Mouse (Mus musculus) limb, embryonic 12.5 days (tissue): ENCODE measurements around the gene Cdk2ap1. TPM values are rescaled to one million over a fixed set of nuclear protein-coding genes. Genes with fewer than 3 reads are reported as not detected.
"Not testable (repeated sequence)": the region's sequence is repeated elsewhere in the genome, so short reads cannot be mapped to it uniquely, and the experiment has no call there.

Experiments
- ATAC-seq: fragments of 200-750 bp; cut with Nextera tagmentation; 2 replicates; pipeline ENCODE4 v1.8.0; 2017; ENCODE audit warnings: low read depth, moderate TSS enrichment; ENCODE audit not compliant: insufficient number of reproducible peaks, insufficient read depth, low FRiP score, low TSS enrichment
- H3K27ac ChIP-seq: fragments of 300-500 bp; sonication (generic); 2 replicates; pipeline ENCODE4 v1.5.1; 2016; ENCODE audit warnings: mild to moderate bottlenecking, moderate library complexity
- H3K27me3 ChIP-seq: fragments of 300-500 bp; sonication (generic); 2 replicates; pipeline ENCODE4 v1.6.1; 2016; ENCODE audit warnings: mild to moderate bottlenecking, moderate library complexity
- H3K36me3 ChIP-seq: fragments of 300-500 bp; sonication (generic); 2 replicates; pipeline ENCODE4 v1.6.1; 2016; ENCODE audit warnings: mild to moderate bottlenecking, moderate library complexity
- H3K4me1 ChIP-seq: fragments of 300-500 bp; sonication (generic); replicated peaks from 2 replicates; pipeline ENCODE4 v1.6.1; 2016
- H3K4me2 ChIP-seq: fragments of 300-500 bp; sonication (generic); 2 replicates; pipeline ENCODE4 v1.6.1; 2016; ENCODE audit warnings: mild to moderate bottlenecking, moderate library complexity
- H3K4me3 ChIP-seq: fragments of 300-500 bp; sonication (generic); replicated peaks from 2 replicates; pipeline ENCODE4 v1.5.1; 2016; ENCODE audit warnings: mild to moderate bottlenecking
- H3K9ac ChIP-seq: fragments of 300-500 bp; sonication (generic); replicated peaks from 2 replicates; pipeline ENCODE4 v1.6.1; 2016; ENCODE audit warnings: mild to moderate bottlenecking, moderate library complexity
- H3K9me3 ChIP-seq: fragments of 300-500 bp; sonication (generic); 2 replicates; pipeline ENCODE4 v1.6.1; 2016; ENCODE audit warnings: mild to moderate bottlenecking, moderate library complexity
- WGBS: fragments of 180-500 bp; shearing (Covaris S2); methylation state at CpG from one replicate; pipeline ENCODE4 v1.1.7; 2016; 5-methylcytosine and 5-hydroxymethylcytosine counted together
- polyA plus RNA-seq: library from polyadenylated mRNA; unstranded; fragments of >200 nt; fragmentation: Nextera tagmentation; extraction: Ambion mirVana; gene quantifications from 2 replicates; pipeline ENCODE4 v1.2.1, GENCODE M21; 2016

The Cdk2ap1 gene
- polyA plus RNA-seq, 1 experiment from 2014 or later: 218 TPM

DNA sequence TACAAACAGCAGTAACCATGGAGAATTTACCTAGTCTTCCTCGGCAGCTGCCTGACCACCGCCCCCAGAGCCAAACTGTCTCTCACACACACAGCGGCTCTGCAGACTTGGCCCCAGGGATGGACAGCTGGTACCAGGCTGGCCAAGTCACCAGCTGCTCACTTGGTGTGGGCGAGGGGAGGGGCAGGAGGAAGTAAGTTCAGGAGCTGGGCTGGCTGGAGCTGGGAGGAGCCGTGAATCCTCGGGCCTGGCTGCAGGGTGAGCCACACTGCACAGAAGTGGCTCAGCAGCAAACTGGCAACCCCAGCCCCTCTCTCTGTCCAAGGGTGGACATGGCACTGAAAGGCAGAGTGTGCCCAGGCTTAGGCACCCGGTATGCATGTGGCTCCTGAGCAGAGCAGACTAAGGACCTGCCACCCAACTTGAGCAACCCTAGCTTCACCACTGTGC, 11.7 kb downstream of the Cdk2ap1 start:
- H3K9me3 ChIP-seq: no peaks in the 10 kb centered on the region
- H3K36me3 ChIP-seq: peaks cover 45% of the 10 kb centered on the region
- peak overlapping the region; percentile 94 for H3K4me2 ChIP-seq
- no peaks in the 10 kb centered on the region for H3K27me3 ChIP-seq
- peak overlapping the region; percentile 98 for H3K4me3 ChIP-seq
- H3K9ac ChIP-seq: peak overlapping the region; percentile 100
- peaks cover 21% of the 10 kb centered on the region for H3K4me1 ChIP-seq
- ATAC-seq: peak; percentile 9; the same call in 1 of the 2 replicates
- WGBS: 28% methylated on average over 7 of the region's 7 CpGs
- H3K27ac ChIP-seq: peak overlapping the region; percentile 99

DNA sequence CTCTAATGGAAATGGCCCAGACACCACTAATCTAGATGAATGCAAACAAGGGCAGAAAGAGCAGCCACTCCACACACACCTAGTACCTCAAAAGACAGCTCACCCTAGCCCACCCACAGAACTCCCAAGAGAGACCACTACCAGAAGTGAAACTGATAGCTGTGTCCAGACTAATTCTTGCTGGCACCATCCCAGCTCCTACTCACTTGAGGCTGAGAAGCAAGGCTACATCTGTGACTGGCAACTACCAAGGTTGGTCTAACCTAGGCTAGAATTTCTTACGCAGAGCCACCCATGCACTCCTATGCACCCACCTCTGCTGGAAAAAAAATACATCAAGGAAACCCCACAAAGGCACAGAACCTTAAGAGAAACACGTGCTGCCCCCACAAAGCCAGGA, 12.5 kb downstream of the Cdk2ap1 start:
- no peak for ATAC-seq
- Histone ChIP-seq H3K4me1 (peaks cover 21% of the 10 kb centered on the region), H3K4me2 (peak overlapping the region; percentile 94), H3K9ac (peak overlapping the region; percentile 100; the same call in 1 of the 2 replicates), H3K36me3 (peaks cover 47% of the 10 kb centered on the region), H3K27ac (peak overlapping the region; percentile 99; the same call in 1 of the 2 replicates), H3K4me3 (0 out of 2 replicates have a peak overlapping the region, but pooled peaks have one; percentile 98), H3K9me3 (no peaks in the 10 kb centered on the region), H3K27me3 (no peaks in the 10 kb centered on the region)
- WGBS: 80% methylated on average over 2 of the region's 2 CpGs

DNA sequence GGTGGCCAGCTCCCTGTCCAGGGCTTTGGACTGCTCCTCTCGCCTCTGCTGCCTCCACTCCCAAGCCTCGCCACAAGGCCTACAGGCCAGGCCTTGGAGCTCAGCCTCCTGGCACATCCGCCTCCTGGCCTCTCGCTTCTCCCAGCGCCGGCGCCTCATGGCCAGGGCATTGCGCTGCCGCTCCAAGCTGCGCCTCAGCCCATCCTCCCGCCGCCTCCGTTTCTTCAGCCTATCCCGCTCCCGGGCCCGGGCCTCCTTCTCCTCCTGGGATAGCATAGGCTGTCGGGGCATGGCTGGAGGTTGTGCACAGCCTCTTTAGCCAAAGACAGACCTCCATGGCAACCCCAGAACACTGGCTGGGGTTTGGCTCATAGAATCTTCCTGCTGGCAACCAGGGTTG, 13.7 kb downstream of the Cdk2ap1 start:
- no peaks in the 10 kb centered on the region for H3K27me3 ChIP-seq
- H3K27ac ChIP-seq: no peak overlapping the region
- H3K4me3 ChIP-seq: no peak overlapping the region
- peaks cover 21% of the 10 kb centered on the region for H3K4me1 ChIP-seq
- ATAC-seq: no peak
- no peak overlapping the region for H3K4me2 ChIP-seq
- WGBS: 97% methylated on average over 17 of the region's 17 CpGs
- peaks cover 56% of the 10 kb centered on the region for H3K36me3 ChIP-seq
- no peak overlapping the region for H3K9ac ChIP-seq
- H3K9me3 ChIP-seq: no peaks in the 10 kb centered on the region

DNA sequence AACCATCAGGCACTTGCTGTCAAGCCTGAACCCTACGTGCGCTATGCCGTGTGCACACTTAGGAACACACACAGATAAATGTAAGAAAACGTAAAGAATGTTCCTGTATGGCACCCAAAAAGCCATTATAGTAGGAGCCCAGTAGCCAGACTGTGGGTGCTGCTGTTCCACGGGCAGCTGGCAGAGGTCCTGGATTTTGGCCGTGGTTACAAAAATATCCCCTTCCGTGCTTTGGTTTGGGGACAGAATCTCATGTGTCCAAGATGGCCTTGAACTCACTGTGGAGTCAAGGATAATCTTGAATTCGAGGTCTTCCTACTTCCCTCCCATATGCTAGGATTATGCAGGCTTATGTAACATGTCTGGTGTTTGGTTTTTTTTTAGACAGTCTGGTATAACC, 20.0 kb downstream of the Cdk2ap1 start:
- H3K4me2 ChIP-seq: no peak overlapping the region
- peaks cover 11% of the 10 kb centered on the region for H3K4me1 ChIP-seq
- no peak overlapping the region for H3K4me3 ChIP-seq
- 80% methylated on average over 8 of the region's 8 CpGs for WGBS
- H3K27ac ChIP-seq: no peak overlapping the region
- no peak overlapping the region for H3K9ac ChIP-seq
- no peak for ATAC-seq
- no peaks in the 10 kb centered on the region for H3K9me3 ChIP-seq
- peaks cover 26% of the 10 kb centered on the region for H3K36me3 ChIP-seq
- H3K27me3 ChIP-seq: no peaks in the 10 kb centered on the region

DNA sequence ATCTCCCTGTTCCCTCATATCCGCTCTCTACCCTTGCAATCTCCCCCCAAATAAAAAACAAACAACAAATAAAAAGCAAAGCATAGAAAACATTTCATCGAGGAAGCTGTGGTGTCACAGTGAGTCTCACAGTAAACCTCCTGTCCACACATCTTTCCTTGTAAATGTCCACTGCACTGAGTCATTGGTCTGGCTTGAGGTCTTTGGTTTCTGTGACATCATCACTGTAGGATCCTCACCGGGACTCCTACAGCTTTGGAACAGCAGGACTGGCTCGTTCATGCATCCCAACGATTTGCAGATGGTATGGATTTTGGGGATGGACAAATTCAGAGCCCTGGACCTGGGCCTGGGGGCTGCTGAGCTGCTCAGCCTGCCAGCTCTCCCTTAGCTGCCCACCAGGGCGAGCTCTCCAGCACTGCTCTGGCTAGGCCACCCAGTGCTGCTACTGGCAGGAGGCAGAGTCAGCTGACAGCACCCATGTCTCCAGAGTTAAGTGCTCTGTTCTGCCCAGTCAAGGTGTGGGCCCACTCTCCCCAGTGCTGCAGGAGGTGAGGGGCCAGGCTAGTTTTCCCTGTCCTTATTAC, 21.0 kb downstream of the Cdk2ap1 start:
- H3K27ac ChIP-seq, H3K4me2 ChIP-seq, H3K9ac ChIP-seq, H3K9me3 ChIP-seq, H3K4me3 ChIP-seq, ATAC-seq, H3K27me3 ChIP-seq: not testable (repeated sequence)
- peaks cover 11% of the 10 kb centered on the region for H3K4me1 ChIP-seq
- H3K36me3 ChIP-seq: peaks cover 21% of the 10 kb centered on the region
- 56% methylated on average over 6 of the region's 6 CpGs for WGBS

DNA sequence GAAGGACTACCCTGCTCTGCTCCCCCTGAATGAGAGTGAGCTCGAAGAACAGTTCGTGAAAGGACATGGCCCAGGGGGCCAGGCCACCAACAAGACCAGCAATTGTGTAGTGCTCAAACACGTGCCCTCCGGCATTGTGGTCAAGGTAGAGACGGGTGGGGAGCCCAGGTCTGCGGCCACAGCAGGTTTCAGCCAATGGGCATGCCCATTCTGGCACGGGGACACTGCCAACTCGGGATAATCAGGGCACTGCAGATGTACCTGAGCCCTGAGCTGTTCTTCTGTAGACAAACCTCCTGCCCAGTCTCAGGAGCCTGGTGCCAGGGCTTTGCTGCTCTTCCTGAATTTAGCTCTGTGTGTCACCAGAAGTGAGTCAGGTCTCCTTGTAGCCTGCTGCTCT, 24.1 kb downstream of the Cdk2ap1 start:
- Histone ChIP-seq H3K27me3 (no peaks in the 10 kb centered on the region), H3K4me3 (no peak overlapping the region), H3K9me3 (no peaks in the 10 kb centered on the region), H3K4me2 (no peak overlapping the region), H3K9ac (no peak overlapping the region), H3K27ac (peak overlapping the region; percentile 62; the same call in 1 of the 2 replicates), H3K4me1 (peaks cover 11% of the 10 kb centered on the region), H3K36me3 (no peaks in the 10 kb centered on the region)
- WGBS: 89% methylated on average over 8 of the region's 8 CpGs
- ATAC-seq: no peak

DNA sequence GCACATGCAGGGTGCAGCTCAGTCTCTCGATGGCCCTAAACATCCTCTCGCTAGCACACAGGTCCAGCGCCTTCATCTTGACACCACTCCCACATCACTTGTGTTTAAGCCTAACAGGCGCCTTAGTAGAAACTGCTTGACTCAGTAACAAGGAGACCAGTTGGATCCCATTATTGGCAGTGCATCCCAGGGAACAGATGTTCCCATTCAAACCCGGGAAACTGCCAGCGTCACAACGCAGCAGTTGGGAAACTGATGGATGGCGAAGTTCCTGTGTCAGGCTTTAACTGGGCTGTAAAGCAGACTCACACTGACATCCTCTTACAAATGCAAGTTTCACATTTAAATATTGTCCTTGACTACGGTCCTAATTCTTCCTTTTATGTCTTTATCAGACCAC, 25.0 kb downstream of the Cdk2ap1 start:
- Histone ChIP-seq H3K36me3 (no peaks in the 10 kb centered on the region), H3K9ac (no peak overlapping the region), H3K4me2 (no peak overlapping the region), H3K4me3 (no peak overlapping the region), H3K9me3 (no peaks in the 10 kb centered on the region), H3K27ac (no peak overlapping the region), H3K4me1 (peaks cover 11% of the 10 kb centered on the region), H3K27me3 (no peaks in the 10 kb centered on the region)
- 23% methylated on average over 9 of the region's 9 CpGs for WGBS
- no peak for ATAC-seq

DNA sequence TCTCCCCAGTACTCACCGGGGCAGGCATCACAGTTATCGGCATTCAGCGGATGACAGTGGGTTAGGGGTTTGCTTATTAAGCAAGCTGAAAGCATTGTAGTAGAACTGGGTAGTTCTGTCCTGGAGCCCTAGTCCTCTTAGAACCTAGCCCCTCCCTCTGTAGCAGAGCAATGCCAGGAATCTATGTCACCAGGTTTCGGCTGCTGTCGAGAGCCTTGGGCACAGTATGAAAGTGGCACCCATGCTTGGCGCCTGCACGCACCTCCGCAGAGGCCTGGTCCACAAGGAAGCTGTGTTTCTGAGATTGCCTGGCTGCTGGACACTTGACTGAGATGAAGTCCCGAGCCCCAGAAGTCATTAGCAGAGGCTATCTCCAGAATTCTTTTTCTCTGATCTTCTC, 25.8 kb downstream of the Cdk2ap1 start:
- H3K4me2 ChIP-seq: no peak overlapping the region
- no peaks in the 10 kb centered on the region for H3K9me3 ChIP-seq
- no peak overlapping the region for H3K9ac ChIP-seq
- peaks cover 11% of the 10 kb centered on the region for H3K4me1 ChIP-seq
- ATAC-seq: no peak
- H3K27me3 ChIP-seq: no peaks in the 10 kb centered on the region
- no peak overlapping the region for H3K4me3 ChIP-seq
- WGBS: 86% methylated on average over 9 of the region's 9 CpGs
- H3K36me3 ChIP-seq: no peaks in the 10 kb centered on the region
- no peak overlapping the region for H3K27ac ChIP-seq

DNA sequence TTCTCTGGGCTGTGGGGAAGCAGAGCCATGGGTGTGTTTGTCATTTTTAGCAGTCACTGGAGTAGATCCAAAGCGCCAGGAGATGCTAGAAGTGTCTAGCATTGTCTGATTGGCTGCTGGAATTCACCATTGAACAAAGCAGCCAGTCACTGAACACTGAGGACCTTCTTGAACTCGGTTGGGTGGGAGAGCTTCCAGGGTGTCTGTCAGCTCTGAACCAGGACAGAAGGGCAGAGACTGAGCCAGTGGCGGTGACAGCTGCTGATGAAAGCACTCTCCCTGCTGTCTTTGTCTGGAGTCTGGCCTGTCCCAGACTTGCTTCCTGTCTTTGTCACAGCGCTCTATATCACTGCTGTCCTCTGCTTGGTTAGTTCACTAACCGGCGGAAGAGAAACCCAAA, 28.5 kb downstream of the Cdk2ap1 start:
- no peaks in the 10 kb centered on the region for H3K27me3 ChIP-seq
- H3K9ac ChIP-seq: no peak overlapping the region
- H3K4me2 ChIP-seq: no peak overlapping the region
- no peak overlapping the region for H3K4me3 ChIP-seq
- WGBS: 52% methylated on average over 6 of the region's 6 CpGs
- no peak for ATAC-seq
- no peak overlapping the region for H3K27ac ChIP-seq
- H3K4me1 ChIP-seq: peaks cover 6% of the 10 kb centered on the region; the same call in 1 of the 2 replicates
- no peaks in the 10 kb centered on the region for H3K9me3 ChIP-seq
- no peaks in the 10 kb centered on the region for H3K36me3 ChIP-seq

DNA sequence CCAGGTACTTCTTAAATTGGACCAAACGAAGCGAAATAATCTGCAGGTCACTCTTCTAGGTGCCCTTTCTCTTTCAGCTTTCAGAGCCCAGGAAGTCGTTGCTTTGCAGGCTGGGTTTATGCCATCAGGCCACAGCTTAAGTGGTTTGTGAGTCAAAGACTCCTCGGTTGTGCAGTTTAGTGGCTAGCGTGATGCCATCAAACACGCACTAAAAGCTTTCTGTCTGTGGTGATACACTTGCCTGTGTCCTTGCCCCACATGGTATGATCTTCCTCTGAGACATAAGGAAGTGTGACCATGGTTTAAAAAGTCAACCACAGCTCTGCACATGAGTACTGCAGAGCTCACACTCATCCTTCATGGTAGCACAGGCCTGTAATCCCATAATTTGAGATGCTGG, 32.8 kb downstream of the Cdk2ap1 start:
- Histone ChIP-seq H3K4me2 (no peak overlapping the region), H3K4me3 (no peak overlapping the region), H3K27ac (no peak overlapping the region), H3K9ac (no peak overlapping the region), H3K27me3 (no peaks in the 10 kb centered on the region), H3K9me3 (no peaks in the 10 kb centered on the region), H3K4me1 (peaks cover 14% of the 10 kb centered on the region), H3K36me3 (peaks cover 2% of the 10 kb centered on the region; the same call in 1 of the 2 replicates)
- 90% methylated on average over 6 of the region's 6 CpGs for WGBS
- no peak for ATAC-seq

DNA sequence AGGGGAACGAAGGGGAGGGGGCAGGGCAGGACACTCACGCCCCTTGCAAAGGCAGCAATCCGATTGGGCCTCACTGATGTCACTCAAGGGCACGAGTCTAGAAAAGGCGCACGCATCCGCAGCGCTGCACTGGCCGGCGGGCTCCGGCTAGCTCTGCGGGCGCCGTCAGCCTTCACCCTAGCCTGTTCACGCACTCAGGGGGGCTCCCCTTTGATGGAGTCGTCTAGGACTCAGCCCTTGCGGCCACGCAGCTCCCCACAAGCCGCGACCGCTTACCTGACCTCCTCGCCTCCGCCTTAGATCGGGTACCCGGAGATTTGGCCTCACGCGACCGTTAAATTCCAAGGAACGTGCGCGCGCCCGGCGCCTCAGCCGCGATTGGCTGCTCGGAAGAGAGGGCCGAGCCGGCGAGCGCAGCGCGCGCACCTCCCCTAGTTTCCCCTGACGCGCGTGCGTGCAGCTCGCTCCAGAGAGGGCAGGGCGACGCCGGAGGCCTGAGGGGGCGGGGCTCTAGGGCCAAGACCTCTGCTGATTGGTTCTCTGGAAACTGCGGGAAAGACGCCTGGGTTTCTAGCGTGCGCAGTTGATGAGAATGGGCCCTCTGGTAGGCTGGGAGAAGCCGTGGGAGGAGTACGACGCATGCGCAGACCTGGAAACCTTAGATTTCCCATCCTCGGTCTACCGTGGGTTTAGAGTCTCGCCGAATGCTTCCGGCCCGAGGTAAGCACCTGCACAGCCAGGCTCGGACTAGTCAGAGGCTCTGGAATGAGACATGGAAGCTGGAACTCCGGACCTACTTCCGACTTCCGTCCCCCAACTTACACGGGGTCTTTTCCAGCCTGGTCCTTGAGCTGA, 35.1 kb downstream of the Cdk2ap1 start, which contains the start of the genes Mphosph9 and 2810006K23Rik:
Mphosph9 (minus strand) TSS at position 463 of the 855 bp plus-strand sequence.
2810006K23Rik (plus strand) TSS at position 580 of the 855 bp plus-strand sequence.
- peak; percentile 98 for ATAC-seq
- Histone ChIP-seq H3K27me3 (no peaks in the 10 kb centered on the region), H3K9me3 (no peaks in the 10 kb centered on the region), H3K27ac (peak within 1 kb of the TSS; percentile 97), H3K9ac (peak within 1 kb of the TSS; percentile 77), H3K4me3 (peak within 1 kb of the TSS; percentile 69), H3K4me2 (peak within 1 kb of the TSS; percentile 74), H3K4me1 (peaks cover 14% of the 10 kb centered on the region), H3K36me3 (peaks cover 16% of the 10 kb centered on the region)
- under 1% methylated on average over 72 of the region's 72 CpGs for WGBS
